Mouse (Mus musculus): Measurements from ENCODE around the gene Hcar2. TPM values are rescaled to one million over a fixed set of nuclear protein-coding genes. Genes with fewer than 3 reads are reported as not detected.

Gene Hcar2
- polyA plus RNA-seq, 1 experiment from 2014 or later: 0.64 TPM

DNA sequence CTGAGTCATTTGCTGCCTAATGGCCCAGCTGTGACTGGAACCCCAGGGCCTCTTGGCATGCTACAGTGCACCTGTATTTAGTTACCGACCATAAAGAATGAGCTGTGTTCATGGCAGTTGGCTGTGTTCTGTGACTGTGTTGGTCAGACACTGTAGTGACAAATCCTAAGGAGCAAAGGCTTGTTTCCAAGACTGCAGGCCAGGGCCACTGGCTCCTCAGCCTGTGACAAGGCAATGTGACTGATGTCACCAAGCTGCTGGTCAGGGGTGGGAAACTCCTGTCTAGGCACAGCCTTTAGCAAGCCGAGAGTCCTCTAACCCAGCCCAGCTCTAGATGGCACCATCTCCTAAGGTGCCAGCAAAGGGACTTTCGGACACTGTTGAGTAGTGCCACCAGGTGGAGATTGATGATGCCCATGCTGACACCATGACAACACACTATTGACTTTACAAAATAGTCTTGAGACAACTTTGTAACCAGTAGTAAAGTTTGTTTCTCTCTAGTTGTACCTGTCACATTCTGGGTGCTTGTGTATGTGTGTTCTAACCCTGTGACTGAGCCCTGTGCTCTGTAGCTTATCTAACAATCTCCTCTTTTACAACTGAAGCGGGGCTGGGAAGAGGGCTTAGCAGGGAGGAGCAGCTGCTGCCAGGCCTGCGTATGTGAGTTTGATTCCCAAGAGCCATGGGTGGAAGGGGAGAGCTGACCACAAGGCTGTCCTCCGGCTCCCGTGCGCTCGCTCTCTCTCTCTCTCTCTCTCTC is 44.6 kb downstream of the Hcar2 start:
- no peak overlapping the region for H3K4me3 ChIP-seq
- no peaks in the 10 kb centered on the region for H3K9me3 ChIP-seq
- no peaks in the 10 kb centered on the region for H3K4me1 ChIP-seq
- no peak overlapping the region for H3K27ac ChIP-seq
- no peak overlapping the region for H3K9ac ChIP-seq
- H3K36me3 ChIP-seq: peaks cover 55% of the 10 kb centered on the region
- ATAC-seq (ENCODE audit: low FRiP score, low read depth): no peak
- 77% methylated on average over 9 of the region's 9 CpGs for WGBS
- H3K27me3 ChIP-seq: no peaks in the 10 kb centered on the region
- H3K4me2 ChIP-seq (replicated peaks): no peak overlapping the region

DNA sequence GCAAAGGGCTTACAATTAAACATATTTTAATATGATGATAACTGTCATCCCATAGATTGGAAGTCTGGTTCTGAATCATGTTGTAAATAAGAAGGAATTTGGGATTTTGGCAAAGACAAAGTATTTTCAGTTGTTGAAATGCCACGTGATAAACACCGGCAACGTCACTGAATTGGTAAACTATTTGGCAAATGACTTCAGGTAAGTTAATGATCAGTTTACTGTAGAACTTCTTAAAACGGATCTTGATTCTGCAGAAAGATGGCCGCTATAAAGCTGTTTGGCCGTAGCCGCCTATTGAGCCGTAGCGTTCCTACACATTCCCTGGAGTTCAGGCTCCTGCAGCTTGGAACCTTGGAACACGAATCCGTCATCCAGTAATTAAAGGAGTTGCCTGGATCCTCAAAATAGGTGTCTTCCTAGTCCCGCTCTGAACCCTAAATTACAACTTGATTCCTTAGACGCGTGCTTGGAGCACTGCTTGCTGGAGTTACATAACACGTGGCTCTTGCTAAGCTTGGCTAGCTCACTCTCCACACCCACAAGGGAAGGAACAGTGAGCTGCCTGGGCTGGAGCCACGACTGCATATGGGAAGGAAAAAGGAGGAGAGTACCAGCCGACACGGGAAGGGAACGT is 46.2 kb downstream of the Hcar2 start:
- 93% methylated on average over 19 of the region's 19 CpGs for WGBS
- no peak overlapping the region for H3K4me3 ChIP-seq
- H3K4me2 ChIP-seq (replicated peaks): no peak overlapping the region
- no peak for ATAC-seq (ENCODE audit: low FRiP score, low read depth)
- H3K9me3 ChIP-seq: no peaks in the 10 kb centered on the region
- H3K27ac ChIP-seq: no peak overlapping the region
- H3K27me3 ChIP-seq: no peaks in the 10 kb centered on the region
- no peaks in the 10 kb centered on the region for H3K4me1 ChIP-seq
- no peak overlapping the region for H3K9ac ChIP-seq
- H3K36me3 ChIP-seq: peaks cover 68% of the 10 kb centered on the region

DNA sequence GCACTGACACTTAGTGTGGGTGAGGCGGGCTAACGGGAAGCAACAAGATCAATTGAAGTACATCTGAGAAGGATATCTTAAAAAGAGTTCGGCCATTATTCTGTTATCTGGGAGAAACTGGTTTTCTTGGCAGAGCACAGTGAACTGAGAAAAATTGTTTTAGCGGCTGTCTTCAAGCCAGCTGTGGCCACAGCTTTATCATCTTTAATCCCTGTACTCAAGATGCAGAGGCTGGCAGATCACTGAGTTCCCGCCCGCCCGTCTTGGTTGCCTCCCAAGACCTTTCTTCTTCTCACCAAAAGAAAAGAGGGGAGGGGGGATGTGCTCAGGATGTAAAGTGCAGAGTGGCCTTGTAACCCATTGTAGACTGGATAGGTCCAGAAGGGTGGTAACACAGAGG is 48.4 kb downstream of the Hcar2 start:
- no peaks in the 10 kb centered on the region for H3K9me3 ChIP-seq
- no peak for ATAC-seq (ENCODE audit: low FRiP score, low read depth)
- H3K9ac ChIP-seq: no peak overlapping the region
- H3K4me1 ChIP-seq: no peaks in the 10 kb centered on the region
- no peak overlapping the region for H3K4me2 ChIP-seq (replicated peaks)
- no peaks in the 10 kb centered on the region for H3K27me3 ChIP-seq
- WGBS: 94% methylated on average over 7 of the region's 7 CpGs
- peaks cover 77% of the 10 kb centered on the region for H3K36me3 ChIP-seq
- H3K27ac ChIP-seq: no peak overlapping the region
- no peak overlapping the region for H3K4me3 ChIP-seq

Other genes starting within 250 kb of the Hcar2 start
- gene Clip1, start 180.9 kb downstream of the Hcar2 start, polyA plus RNA-seq (2015; fragmentation: Nextera tagmentation; extraction: Ambion mirVana): 45.1 and 49.0 TPM in 2 replicates
- 89.6 and 93.4 TPM in 2 replicates for gene Zcchc8, start 144.4 kb downstream of the Hcar2 start, polyA plus RNA-seq (2015; fragmentation: Nextera tagmentation; extraction: Ambion mirVana)
- gene Rsrc2, start 116.1 kb downstream of the Hcar2 start, polyA plus RNA-seq (2015; fragmentation: Nextera tagmentation; extraction: Ambion mirVana): 149 and 160 TPM in 2 replicates
- gene Kntc1, start 115.8 kb downstream of the Hcar2 start, polyA plus RNA-seq (2015; fragmentation: Nextera tagmentation; extraction: Ambion mirVana): 32.0 and 34.4 TPM in 2 replicates
- gene Hcar1, start 14.5 kb upstream of the Hcar2 start, polyA plus RNA-seq (2015; fragmentation: Nextera tagmentation; extraction: Ambion mirVana): 0.17 and 0.24 TPM in 2 replicates
- 165 and 167 TPM in 2 replicates for gene Denr, start 41.7 kb upstream of the Hcar2 start, polyA plus RNA-seq (2015; fragmentation: Nextera tagmentation; extraction: Ambion mirVana)
- 4.1 and 5.5 TPM in 2 replicates for gene Gm43518, start 61.9 kb upstream of the Hcar2 start, polyA plus RNA-seq (2015; fragmentation: Nextera tagmentation; extraction: Ambion mirVana)
- gene Ccdc62, start 65.2 kb upstream of the Hcar2 start, polyA plus RNA-seq (2015; fragmentation: Nextera tagmentation; extraction: Ambion mirVana): 7.0 and 7.4 TPM in 2 replicates
- 8.6 and 8.8 TPM in 2 replicates for gene Hip1r, start 108.1 kb upstream of the Hcar2 start, polyA plus RNA-seq (2015; fragmentation: Nextera tagmentation; extraction: Ambion mirVana)
- gene Vps37b, start 166.8 kb upstream of the Hcar2 start, polyA plus RNA-seq (2015; fragmentation: Nextera tagmentation; extraction: Ambion mirVana): 40.9 and 43.7 TPM in 2 replicates
- gene Abcb9, start 230.3 kb upstream of the Hcar2 start, polyA plus RNA-seq (2015; fragmentation: Nextera tagmentation; extraction: Ambion mirVana): 2.9 and 3.0 TPM in 2 replicates
- gene Ogfod2, start 246.8 kb upstream of the Hcar2 start, polyA plus RNA-seq (2015; fragmentation: Nextera tagmentation; extraction: Ambion mirVana): 19.4 and 21.4 TPM in 2 replicates

Data from limb, embryonic 13.5 days (tissue).